Mouse (Mus musculus): ENCODE results near the gene Ptpn13. TPM values are rescaled to one million over a fixed set of nuclear protein-coding genes. Genes with fewer than 3 reads are reported as not detected.

The Ptpn13 gene
- polyA plus RNA-seq, 1 experiment from 2014 or later = 0.55 TPM

GRCm38 (mm10) chr5:103624831-103625230 is 199.8 kb downstream of the Ptpn13 start:
- ATAC-seq (ENCODE audit: insufficient read depth) = no peak
- H3K4me2 ChIP-seq = no peak overlapping the region
- no peak overlapping the region for H3K27ac ChIP-seq (replicated peaks)
- H3K36me3 ChIP-seq (replicated peaks) = no peaks in the 10 kb centered on the region
- H3K27me3 ChIP-seq = no peaks in the 10 kb centered on the region
- no peaks in the 10 kb centered on the region for H3K4me1 ChIP-seq (replicated peaks)
- WGBS (ENCODE audit: insufficient replicate concordance) = 52% methylated on average over 5 of the region's 5 CpGs
- H3K4me3 ChIP-seq (replicated peaks) = no peak overlapping the region
- no peak overlapping the region for H3K9ac ChIP-seq
- no peaks in the 10 kb centered on the region for H3K9me3 ChIP-seq (replicated peaks)

GRCm38 (mm10) chr5:103628499-103628898 is 203.5 kb downstream of the Ptpn13 start:
- H3K27me3 ChIP-seq = no peaks in the 10 kb centered on the region
- no peaks in the 10 kb centered on the region for H3K4me1 ChIP-seq (replicated peaks)
- H3K36me3 ChIP-seq (replicated peaks) = no peaks in the 10 kb centered on the region
- H3K27ac ChIP-seq (replicated peaks) = no peak overlapping the region
- no peak overlapping the region for H3K9ac ChIP-seq
- 56% methylated on average over 6 of the region's 6 CpGs for WGBS (ENCODE audit: insufficient replicate concordance)
- no peaks in the 10 kb centered on the region for H3K9me3 ChIP-seq (replicated peaks)
- no peak for ATAC-seq (ENCODE audit: insufficient read depth)
- no peak overlapping the region for H3K4me3 ChIP-seq (replicated peaks)
- no peak overlapping the region for H3K4me2 ChIP-seq

GRCm38 (mm10) chr5:103629111-103629764 is 204.2 kb downstream of the Ptpn13 start, which contains the start of gene Slc10a6:
TSS of gene Slc10a6 (minus strand) at chr5:103629403.
- no peaks in the 10 kb centered on the region for H3K9me3 ChIP-seq (replicated peaks)
- no peaks in the 10 kb centered on the region for H3K4me1 ChIP-seq (replicated peaks)
- H3K9ac ChIP-seq = no peak within 1 kb of the TSS
- no peak for ATAC-seq (ENCODE audit: insufficient read depth)
- no peak within 1 kb of the TSS for H3K27ac ChIP-seq (replicated peaks)
- no peak within 1 kb of the TSS for H3K4me2 ChIP-seq
- no peaks in the 10 kb centered on the region for H3K36me3 ChIP-seq (replicated peaks)
- H3K27me3 ChIP-seq = no peaks in the 10 kb centered on the region
- WGBS (ENCODE audit: insufficient replicate concordance) = 58% methylated on average over 17 of the region's 17 CpGs
- H3K4me3 ChIP-seq (replicated peaks) = no peak within 1 kb of the TSS

- no peak overlapping the region for H3K4me2 ChIP-seq
- H3K9ac ChIP-seq = no peak overlapping the region
- no peaks in the 10 kb centered on the region for H3K36me3 ChIP-seq (replicated peaks)
- H3K4me3 ChIP-seq (replicated peaks) = no peak overlapping the region
- no peak for ATAC-seq (ENCODE audit: insufficient read depth)
- no peaks in the 10 kb centered on the region for H3K27me3 ChIP-seq
- WGBS (ENCODE audit: insufficient replicate concordance) = 56% methylated on average over 9 of the region's 9 CpGs
- H3K27ac ChIP-seq (replicated peaks) = no peak overlapping the region
- H3K9me3 ChIP-seq (replicated peaks) = no peaks in the 10 kb centered on the region
- H3K4me1 ChIP-seq (replicated peaks) = no peaks in the 10 kb centered on the region
Measured at GRCm38 (mm10) chr5:103629854-103630580, 205.0 kb downstream of the Ptpn13 start.

- H3K27ac ChIP-seq (replicated peaks) = no peak overlapping the region
- 63% methylated on average over 2 of the region's 2 CpGs for WGBS (ENCODE audit: insufficient replicate concordance)
Measured at GRCm38 (mm10) chr5:103637162-103637561, 212.2 kb downstream of the Ptpn13 start.

GRCm38 (mm10) chr5:103644167-103644566 is 219.2 kb downstream of the Ptpn13 start:
- no peak for ATAC-seq (ENCODE audit: insufficient read depth)
- Histone ChIP-seq H3K27me3 (no peaks in the 10 kb centered on the region), H3K4me3 (replicated peaks) (no peak overlapping the region), H3K4me1 (replicated peaks) (no peaks in the 10 kb centered on the region), H3K4me2 (no peak overlapping the region), H3K27ac (replicated peaks) (no peak overlapping the region), H3K9ac (no peak overlapping the region), H3K36me3 (replicated peaks) (no peaks in the 10 kb centered on the region), H3K9me3 (replicated peaks) (no peaks in the 10 kb centered on the region)
- WGBS (ENCODE audit: insufficient replicate concordance) = 67% methylated on average over 1 of the region's 1 CpGs

More at GRCm38 (mm10) chr5:103637162-103637561, 212.2 kb downstream of the Ptpn13 start:
- Histone ChIP-seq H3K4me2 (no peak overlapping the region), H3K27me3 (no peaks in the 10 kb centered on the region), H3K36me3 (replicated peaks) (no peaks in the 10 kb centered on the region), H3K9me3 (replicated peaks) (no peaks in the 10 kb centered on the region), H3K4me3 (replicated peaks) (no peak overlapping the region), H3K4me1 (replicated peaks) (no peaks in the 10 kb centered on the region), H3K9ac (no peak overlapping the region)
- no peak for ATAC-seq (ENCODE audit: insufficient read depth)

DNA sequence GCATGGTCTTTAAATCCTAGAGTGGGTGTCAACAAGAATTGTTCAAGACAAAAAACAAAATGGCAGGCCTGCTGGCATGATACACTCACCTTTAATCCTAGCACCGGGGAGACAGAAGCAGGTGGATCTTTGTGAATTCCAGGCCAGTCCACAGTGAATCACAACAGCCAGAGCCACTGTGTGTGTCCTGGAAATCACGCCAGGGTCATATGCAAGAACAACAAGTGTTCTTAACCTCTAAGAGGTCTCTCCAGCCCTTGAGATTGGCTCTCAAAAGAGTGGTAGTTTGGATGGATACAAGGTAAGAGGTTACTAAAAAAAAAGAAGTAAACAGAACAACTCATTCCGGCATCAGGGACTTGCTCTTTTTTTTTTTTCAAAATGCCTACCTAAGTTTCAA is 222.3 kb downstream of the Ptpn13 start:
- Histone ChIP-seq H3K4me3 (replicated peaks) (no peak overlapping the region), H3K4me2 (no peak overlapping the region), H3K4me1 (replicated peaks) (no peaks in the 10 kb centered on the region), H3K27me3 (no peaks in the 10 kb centered on the region), H3K27ac (replicated peaks) (no peak overlapping the region), H3K9me3 (replicated peaks) (no peaks in the 10 kb centered on the region), H3K36me3 (replicated peaks) (no peaks in the 10 kb centered on the region), H3K9ac (no peak overlapping the region)
- 61% methylated on average over 3 of the region's 3 CpGs for WGBS (ENCODE audit: insufficient replicate concordance)
- ATAC-seq (ENCODE audit: insufficient read depth) = no peak

Other genes starting within 250 kb of the Ptpn13 start
- gene Mapk10, start 213.9 kb upstream of the Ptpn13 start, polyA plus RNA-seq (2015; fragmentation: Nextera tagmentation; extraction: Ambion mirVana) = 0.03 and 0.05 TPM in 2 replicates
- not detected in 2 replicates for gene Slc10a6, start 204.2 kb downstream of the Ptpn13 start, polyA plus RNA-seq (2015; fragmentation: Nextera tagmentation; extraction: Ambion mirVana)
- gene 1700016H13Rik, start 230.8 kb downstream of the Ptpn13 start, polyA plus RNA-seq (2015; fragmentation: Nextera tagmentation; extraction: Ambion mirVana) = not detected in 2 replicates